Mouse (Mus musculus) brown adipose tissue, adult 24 weeks (tissue): ENCODE measurements around the gene Trim72. TPM values are rescaled to one million over a fixed set of nuclear protein-coding genes. Genes with fewer than 3 reads are reported as not detected.

ENCODE experiments used
- H3K27ac ChIP-seq: fragments of 200-500 bp; replicated peaks from 2 replicates; pipeline ENCODE4 v1.5.1; 2012; ENCODE audit warnings: low read depth, mild to moderate bottlenecking, low read length
- H3K4me1 ChIP-seq: fragments of 200-500 bp; 2 replicates; pipeline ENCODE4 v1.6.1; 2012; ENCODE audit warnings: low read length, mixed read lengths; ENCODE audit not compliant: control insufficient read depth, insufficient read depth, insufficient read length
- H3K4me3 ChIP-seq: fragments of 200-500 bp; 2 replicates; pipeline ENCODE4 v1.5.1; 2012; ENCODE audit warnings: low read depth, mild to moderate bottlenecking, low read length, moderate library complexity; ENCODE audit not compliant: insufficient read depth
- polyA plus RNA-seq: library from polyadenylated mRNA; stranded (reverse); fragments of >200 nt; gene quantifications from 2 replicates; pipeline ENCODE4 v1.2.4, GENCODE M21; 2012; ENCODE audit not compliant: missing spikeins, insufficient read depth, insufficient read length

Trim72 gene
- polyA plus RNA-seq, 1 experiment = 0.48 TPM

GRCm38 (mm10) chr7:128057860-128058259 is 54.1 kb downstream of the Trim72 start:
- H3K27ac ChIP-seq = no peak overlapping the region
- no peak overlapping the region for H3K4me3 ChIP-seq
- no peaks in the 10 kb centered on the region for H3K4me1 ChIP-seq

- Histone ChIP-seq H3K27ac (no peak overlapping the region), H3K4me1 (no peaks in the 10 kb centered on the region), H3K4me3 (no peak overlapping the region)
Observed at GRCm38 (mm10) chr7:128058576-128058975, 54.8 kb downstream of the Trim72 start.

- no peak overlapping the region for H3K4me3 ChIP-seq
- H3K27ac ChIP-seq = no peak overlapping the region
- no peaks in the 10 kb centered on the region for H3K4me1 ChIP-seq
Observed at GRCm38 (mm10) chr7:128059091-128059490, 55.3 kb downstream of the Trim72 start.

Other genes with a start within 250 kb of the Trim72 start
- gene Orai3, start 234.1 kb upstream of the Trim72 start, polyA plus RNA-seq = 16.8 and 23.1 TPM in 2 replicates
- gene Setd1a, start 227.3 kb upstream of the Trim72 start, polyA plus RNA-seq = 11.7 and 13.6 TPM in 2 replicates
- 0.54 TPM in 1 of 2 replicates, not detected in the other for gene Gm49388, start 218.3 kb upstream of the Trim72 start, polyA plus RNA-seq
- gene Hsd3b7, start 203.3 kb upstream of the Trim72 start, polyA plus RNA-seq = 39.6 and 47.1 TPM in 2 replicates
- gene Stx4a, start 179.7 kb upstream of the Trim72 start, polyA plus RNA-seq = 89.1 and 91.8 TPM in 2 replicates
- 4.8 and 8.4 TPM in 2 replicates for gene Stx1b, start 179.4 kb upstream of the Trim72 start, polyA plus RNA-seq
- 6.3 and 6.8 TPM in 2 replicates for gene Zfp646, start 127.7 kb upstream of the Trim72 start, polyA plus RNA-seq
- 1.4 TPM in 2 replicates for gene Zfp668, start 127.1 kb upstream of the Trim72 start, polyA plus RNA-seq
- 0.67 and 1.1 TPM in 2 replicates for gene Prss53, start 113.0 kb upstream of the Trim72 start, polyA plus RNA-seq
- gene Gm21974, start 108.5 kb upstream of the Trim72 start, polyA plus RNA-seq = not detected in 2 replicates
- gene Vkorc1, start 108.3 kb upstream of the Trim72 start, polyA plus RNA-seq = 72.3 and 86.0 TPM in 2 replicates
- 202 and 239 TPM in 2 replicates for gene Bckdk, start 99.9 kb upstream of the Trim72 start, polyA plus RNA-seq
- 17.9 and 21.4 TPM in 2 replicates for gene Kat8, start 91.4 kb upstream of the Trim72 start, polyA plus RNA-seq
- 0.79 TPM in 1 of 2 replicates, not detected in the other for gene Prss8, start 73.8 kb upstream of the Trim72 start, polyA plus RNA-seq
- gene Prss36, start 57.2 kb upstream of the Trim72 start, polyA plus RNA-seq = 20.2 and 23.7 TPM in 2 replicates
- 250 and 260 TPM in 2 replicates for gene Fus, start 36.5 kb upstream of the Trim72 start, polyA plus RNA-seq
- 0.79 and 3.6 TPM in 2 replicates for gene Pycard, start 10.1 kb upstream of the Trim72 start, polyA plus RNA-seq
- 4.6 and 6.0 TPM in 2 replicates for gene Itgam, start 58.7 kb downstream of the Trim72 start, polyA plus RNA-seq
- gene Gm49368, start 58.7 kb downstream of the Trim72 start, polyA plus RNA-seq = not detected in 2 replicates
- 0.75 TPM in 1 of 2 replicates, not detected in the other for gene Itgax, start 125.6 kb downstream of the Trim72 start, polyA plus RNA-seq
- gene Itgad, start 150.4 kb downstream of the Trim72 start, polyA plus RNA-seq = not detected in 2 replicates
- gene Cox6a2, start 202.4 kb downstream of the Trim72 start, polyA plus RNA-seq = 45.2 and 76.4 TPM in 2 replicates
- gene Armc5, start 233.4 kb downstream of the Trim72 start, polyA plus RNA-seq = 2.1 and 3.5 TPM in 2 replicates
- gene 9130023H24Rik, start 234.1 kb downstream of the Trim72 start, polyA plus RNA-seq = 2.5 and 3.3 TPM in 2 replicates
- gene Tgfb1i1, start 242.9 kb downstream of the Trim72 start, polyA plus RNA-seq = 4.5 and 5.5 TPM in 2 replicates